Mouse (Mus musculus) kidney, adult 8-10 months (tissue): ENCODE measurements around the gene Sppl2a.
"Not testable (repeated sequence)": the region's sequence is repeated elsewhere in the genome, so short reads cannot be mapped to it uniquely, and the experiment has no call there.

Experiments used
- DNase-seq, 2 experiments: peaks; one replicate each; pipeline ENCODE4 v3.0.0; 2022

Gene Sppl2a

DNA sequence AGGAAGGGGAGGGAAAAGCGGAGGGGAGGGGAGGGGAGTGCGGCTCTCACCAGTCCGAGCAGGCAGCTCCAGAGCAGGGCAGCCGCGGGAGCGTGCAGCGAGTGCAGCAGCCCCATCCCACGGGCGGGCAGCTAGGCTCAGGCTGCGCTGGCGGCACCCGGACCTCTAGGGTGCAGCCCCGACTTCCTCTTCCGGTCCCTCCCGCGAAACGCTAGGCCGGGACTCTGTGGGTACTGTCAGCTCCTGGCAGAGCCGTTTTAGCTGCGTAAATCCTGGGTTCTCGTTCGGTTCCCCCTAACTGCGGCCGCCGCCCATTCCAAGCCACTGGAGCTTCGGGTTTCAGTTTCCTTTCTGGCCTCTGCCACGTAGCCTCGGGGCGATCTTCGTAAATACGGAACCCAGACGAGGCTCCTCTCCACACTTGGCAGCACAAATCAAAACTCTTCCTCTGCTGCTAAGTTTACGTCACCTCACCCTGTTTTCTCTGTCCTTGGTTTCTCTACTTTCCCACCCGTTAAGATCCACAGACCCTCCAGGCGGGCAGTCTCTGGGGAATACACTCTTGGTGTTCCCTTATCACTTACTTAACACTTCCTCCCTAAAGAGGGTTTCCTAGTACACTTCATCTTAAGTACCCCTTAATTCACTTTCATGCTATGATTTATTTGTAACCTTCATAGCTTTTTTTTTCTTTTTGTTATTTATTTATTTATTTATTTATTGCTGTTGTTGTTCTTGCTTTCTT, at the start of gene Sppl2a:
Gene Sppl2a (minus strand): TSS at position 339 of the 745 bp plus-strand sequence.
- peak; percentile 90 to 93 for DNase-seq

DNA sequence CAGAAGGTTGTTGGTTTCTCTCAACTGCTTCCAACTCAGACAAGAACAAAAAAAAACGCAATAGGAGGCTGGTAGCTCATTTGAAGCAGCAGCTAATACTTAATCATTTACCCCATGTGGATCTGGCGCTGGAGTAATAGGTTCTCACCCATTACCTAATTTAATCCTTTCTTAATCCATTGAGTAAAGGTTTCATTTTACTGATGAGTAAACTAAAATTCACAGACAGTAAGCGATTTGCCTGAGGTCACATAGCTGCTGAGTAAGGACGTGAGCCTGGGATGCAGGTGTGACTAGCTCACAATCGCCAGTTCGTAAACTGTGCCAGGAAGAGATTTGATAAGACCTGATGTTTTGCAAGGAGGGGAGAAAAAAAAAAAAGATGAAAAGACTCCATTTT, 44.4 kb upstream of the Sppl2a start:
- DNase-seq: peak; percentile 45 to 61

DNA sequence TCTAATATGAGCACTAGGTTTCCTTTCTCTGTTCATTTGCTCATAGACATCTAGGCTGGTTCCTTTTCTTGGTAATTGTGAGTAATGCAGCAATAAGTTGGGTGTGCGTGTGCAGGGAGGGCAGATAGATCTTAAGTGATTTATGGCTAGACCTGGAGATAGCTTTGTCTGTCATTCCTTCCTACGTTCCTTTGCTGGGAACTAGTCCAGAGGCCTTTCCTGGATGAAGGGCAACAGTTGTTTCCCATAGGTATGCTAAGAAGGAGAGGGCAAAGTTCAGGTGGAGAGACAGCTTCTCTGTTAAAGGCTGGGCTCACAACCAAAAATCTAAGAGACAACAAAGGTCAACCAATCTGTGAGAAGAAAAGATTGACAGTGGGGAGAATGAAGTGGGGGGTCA, 28.7 kb upstream of the Sppl2a start:
- peak; percentile 58 to 82 for DNase-seq

DNA sequence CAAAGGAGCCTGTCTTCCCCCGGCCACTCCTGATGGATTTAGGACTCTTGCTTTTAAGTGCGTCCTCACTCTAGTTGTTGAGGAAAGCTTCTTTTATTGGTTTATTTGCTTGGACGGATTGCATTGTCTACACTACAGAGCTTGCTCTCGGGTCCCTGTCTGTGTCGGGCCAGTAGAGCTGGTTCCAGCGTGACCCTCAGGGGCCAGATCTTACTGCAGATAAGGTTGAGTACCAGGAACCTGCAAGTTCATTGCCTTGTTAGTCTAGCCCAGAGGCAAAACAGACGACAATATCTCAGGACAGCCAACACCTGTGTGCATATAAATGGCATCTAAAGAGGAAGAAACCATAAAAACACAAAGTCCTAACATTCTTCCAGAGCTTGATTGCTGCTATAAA, 22.6 kb upstream of the Sppl2a start:
- peak; percentile 46 to 68 for DNase-seq

DNA sequence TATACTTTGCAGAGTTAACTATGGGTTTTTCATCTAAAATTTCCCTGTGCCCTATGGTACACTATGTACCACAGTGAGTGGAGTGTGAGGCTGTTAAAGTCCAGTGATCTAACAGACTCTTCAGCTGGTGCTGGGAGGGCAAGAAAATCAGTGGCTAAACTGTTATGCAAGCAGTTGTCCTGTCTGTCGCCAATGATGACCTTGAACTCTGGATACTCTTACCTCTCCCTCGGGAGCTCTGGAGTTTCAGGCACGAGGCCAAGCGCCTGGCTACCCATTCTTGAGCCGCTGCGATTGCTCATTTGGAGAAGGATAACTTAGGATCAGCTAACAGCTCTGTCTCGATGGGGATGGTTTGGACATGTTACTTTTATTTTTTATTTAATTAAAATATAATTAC, 18.1 kb upstream of the Sppl2a start:
- peak; percentile 88 to 90 for DNase-seq

DNA sequence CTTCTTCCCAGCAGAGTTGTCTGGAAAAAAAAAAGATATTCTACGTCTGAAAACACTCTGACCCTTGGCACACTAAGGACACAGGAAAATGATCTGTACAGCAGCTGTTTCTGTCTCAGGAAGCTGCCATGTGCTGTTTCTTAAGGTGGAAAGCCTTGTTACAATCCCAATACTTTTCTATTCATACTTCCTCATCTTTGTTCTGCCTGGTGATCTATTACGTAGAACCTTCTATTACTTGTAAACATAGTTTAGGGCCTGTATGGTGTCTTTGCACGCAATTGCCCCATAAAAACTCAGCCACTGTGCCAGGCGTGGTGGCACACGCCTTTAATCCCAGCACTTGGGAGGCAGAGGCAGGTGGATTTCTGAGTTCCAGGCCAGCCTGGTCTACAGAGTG, 17.4 kb upstream of the Sppl2a start:
- no peak for DNase-seq

DNA sequence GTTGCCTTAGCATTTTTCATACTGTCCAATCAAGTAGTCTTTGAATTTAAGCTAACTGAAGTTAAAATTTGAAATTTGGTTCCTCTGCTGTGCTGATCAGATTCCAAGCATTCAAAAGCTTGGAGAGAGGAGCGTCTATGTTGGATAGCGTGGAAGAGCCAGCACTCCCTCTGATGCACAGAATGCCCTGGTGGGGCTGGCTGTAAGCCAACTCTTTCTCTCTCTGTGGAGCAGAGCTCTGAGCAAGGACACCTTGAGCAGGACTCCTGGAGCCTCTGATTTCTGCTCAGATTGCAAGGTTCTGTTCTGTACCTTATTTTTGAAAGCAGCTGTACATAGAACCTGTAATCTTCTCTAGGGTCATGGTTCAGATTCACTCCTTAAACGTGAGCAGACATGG, 16.8 kb upstream of the Sppl2a start:
- peak in 1 of 2 experiments; percentile 50 for DNase-seq

DNA sequence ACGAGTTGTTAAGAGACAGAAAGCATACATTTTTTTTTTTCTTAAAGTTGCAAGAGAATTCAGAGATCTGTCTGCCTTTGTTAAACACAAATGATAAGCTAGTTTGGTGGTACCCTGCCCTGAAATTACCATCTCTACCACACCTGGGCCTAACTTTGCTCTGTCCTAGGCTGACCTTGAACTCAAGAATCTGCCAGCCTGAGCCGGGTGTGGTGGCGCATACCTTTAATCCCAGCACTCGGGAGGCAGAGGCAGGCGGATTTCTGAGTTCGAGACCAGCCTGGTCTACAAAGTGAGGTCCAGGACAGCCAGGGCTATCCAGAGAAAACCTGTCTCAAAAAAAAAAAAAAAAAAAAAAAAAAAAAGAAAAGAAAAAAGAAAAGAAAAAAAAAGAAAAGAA, 16.3 kb upstream of the Sppl2a start:
- not testable (repeated sequence) for DNase-seq

DNA sequence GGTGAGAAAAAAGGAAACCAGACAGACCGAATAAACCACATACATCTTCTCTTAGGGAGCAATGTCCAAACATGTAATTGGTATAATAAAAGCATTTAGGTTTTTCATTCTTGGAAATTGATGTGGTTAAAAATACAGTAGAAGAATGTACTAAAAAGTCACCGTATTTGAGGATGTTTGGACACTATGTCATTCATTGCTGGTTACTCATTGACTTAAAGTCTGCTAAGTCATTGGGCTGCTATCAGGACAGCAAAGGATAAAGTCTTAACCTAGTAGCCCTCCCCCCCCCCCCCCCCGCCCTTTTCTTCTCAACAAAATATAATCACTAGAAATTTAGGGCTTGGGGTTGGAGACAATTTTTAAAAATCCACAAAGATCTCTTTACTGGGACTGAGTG, 15.2 kb upstream of the Sppl2a start:
- no peak for DNase-seq

DNA sequence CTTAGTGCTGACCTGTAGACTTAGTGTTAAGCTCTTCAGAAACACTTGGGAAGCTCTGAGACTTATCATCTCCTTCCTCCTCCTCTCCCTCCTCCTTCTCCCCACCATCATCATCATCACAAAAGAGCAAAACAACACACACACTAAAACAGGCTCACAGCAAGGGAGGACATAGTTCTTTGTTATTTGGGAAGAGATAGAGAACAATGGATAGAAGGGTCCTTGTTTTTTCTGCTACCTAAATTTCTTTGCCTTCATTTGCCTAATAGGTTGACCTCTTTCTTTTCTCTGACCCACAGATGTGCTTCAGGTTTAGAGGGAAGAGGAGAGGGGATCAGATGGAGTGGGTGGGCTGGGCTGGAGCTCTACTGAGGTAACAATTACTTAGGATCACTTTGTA, 14.6 kb upstream of the Sppl2a start:
- no peak for DNase-seq

DNA sequence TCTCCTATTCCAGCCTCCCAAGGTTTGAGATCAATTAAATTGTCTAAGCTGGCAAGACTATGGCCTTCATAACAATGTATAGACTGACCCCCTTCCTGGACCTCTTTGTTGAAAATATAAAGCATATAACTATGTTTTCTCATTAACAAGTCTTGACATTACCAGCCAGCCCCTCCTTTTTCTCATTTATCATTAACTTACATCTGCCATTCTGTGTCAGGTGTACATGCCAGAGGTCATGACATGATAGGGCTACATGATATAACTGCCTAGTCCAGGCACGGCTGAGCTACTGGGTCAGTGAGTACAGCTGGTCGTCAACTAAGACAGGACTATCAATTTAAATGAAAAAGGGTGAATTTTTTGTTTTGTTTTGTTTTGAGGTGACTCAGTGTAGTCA, 10.2 kb upstream of the Sppl2a start:
- no peak for DNase-seq

DNA sequence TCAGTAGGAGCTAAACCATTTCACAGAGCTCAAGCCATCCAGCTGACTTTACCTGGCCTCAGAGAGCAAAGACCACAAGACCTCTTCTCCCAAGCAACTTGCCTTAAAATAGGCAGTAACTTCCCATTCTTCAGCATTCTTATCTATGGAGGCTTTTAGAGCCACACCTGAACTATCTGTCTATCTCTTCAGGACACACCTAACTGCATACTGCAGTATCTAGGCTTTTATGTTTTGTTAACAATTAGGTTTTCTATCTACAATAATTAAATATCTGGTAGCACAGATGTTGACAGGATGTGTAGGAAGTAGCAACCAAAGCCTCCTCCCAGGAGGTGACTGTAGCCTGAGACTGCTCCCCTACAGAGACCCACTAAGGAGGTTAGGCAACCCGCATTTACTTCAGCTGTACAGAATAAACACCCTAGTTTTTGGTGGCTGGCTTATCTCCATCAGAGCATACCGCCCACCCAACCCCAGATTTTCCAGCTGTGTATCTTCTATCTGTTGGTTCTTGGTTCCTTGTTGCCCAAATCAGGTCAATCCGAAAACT, 7.4 kb upstream of the Sppl2a start:
- no peak for DNase-seq

DNA sequence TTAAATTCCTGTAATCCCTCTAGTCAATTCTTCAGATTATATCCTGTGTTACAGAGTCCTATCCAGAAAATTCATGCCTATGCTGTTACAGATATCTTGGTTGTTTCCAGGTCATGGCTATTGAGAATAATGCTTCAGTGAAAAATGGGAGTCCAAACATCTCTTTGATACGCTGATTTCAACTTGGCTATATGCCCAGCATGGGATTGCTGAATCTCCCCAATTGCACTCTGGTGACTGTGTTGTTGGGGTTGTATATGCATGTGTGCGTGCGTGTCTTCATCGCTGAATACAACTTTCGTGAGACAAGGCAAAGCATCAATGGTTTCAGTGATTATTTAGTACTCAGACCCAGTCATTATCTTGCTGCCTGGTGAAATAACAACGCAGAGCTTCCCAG, 5.0 kb upstream of the Sppl2a start:
- no peak for DNase-seq

DNA sequence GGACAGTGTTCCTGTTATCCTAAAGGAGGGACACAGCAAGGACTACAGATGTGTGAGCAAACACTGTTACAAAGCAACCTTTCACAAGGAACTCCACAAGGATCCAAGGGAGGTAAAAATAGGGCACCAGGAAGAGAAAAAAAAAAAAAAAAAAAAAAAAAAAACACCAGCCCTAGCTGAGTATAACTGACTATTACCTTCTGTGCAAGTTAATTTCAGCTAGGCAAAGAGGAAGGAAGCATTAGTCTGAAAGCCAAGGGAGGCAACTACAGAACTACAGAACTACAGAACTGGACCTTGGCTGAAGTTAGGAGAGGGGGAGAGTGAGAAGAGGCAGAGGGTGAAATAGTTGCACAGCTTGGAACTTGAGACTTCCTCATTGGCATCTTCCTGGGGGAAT, 886 bp upstream of the Sppl2a start:
- DNase-seq: no peak

DNA sequence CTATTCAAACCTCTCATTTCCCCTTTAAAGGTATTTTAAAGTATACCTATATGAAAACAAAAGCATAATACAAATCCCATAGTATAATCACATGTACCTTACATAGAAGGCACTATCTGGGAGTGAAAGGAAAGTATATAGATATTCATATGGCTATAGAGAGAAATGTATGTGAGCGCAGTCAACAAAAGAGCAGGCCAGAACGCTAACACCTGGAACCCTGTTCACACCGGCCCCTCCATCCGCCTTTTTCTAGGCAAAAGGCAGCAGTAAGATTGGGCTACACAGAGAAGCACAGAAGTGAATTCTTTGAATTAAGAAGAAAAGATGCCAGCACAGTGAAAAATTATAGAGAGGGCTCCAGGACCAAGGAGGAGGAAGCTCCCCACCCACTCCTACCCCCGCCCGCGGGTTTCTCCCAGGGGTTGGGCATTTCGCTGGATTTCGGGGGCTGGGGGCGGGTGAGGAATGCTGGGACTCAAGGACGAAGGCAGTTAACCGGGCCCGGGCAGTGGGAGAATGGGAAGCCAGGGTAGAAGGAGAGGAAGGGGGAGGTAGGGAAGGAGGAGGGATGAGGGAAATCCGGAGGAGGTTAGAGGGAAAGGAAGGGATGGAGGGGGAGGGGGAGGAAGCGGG, 656 bp downstream of the Sppl2a start:
- DNase-seq: no peak

DNA sequence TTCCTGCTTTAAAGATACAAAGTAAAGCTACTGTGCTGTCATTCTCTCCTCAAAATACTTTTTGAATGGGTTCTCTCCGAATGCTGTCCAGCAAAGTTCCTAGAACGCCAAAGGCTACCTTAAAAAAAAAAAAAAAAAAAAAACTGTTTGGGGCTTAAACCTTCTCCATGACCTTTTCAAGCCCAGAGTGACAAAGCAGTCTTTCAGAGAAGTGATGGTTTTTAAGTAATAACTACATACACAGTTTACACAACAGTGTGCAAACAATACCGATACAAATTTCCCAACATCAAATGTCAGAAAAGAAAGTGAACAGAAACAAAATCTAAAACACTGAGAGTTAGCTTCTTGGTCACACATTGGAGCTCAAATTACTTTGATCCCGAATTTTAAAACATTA, 1.3 kb downstream of the Sppl2a start:
- no peak for DNase-seq

DNA sequence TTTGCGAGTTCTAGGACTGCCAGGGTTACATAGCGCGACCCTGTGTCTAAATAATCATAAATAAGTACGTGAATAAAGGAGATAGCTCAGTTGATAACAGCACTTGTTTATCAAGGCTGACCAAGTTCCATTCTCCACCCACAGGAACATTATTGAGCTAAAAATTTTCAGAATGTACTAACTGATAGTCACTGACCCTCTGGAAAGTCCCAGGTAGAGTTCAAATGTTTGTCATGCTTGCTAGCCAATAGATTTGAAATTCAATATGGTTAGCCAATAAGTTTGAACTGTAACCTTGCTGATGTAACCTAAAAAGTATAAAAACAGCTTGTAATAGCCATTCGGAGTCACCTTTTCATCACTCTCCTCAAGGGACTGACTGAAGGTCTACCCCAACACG, 4.4 kb downstream of the Sppl2a start:
- no peak for DNase-seq

DNA sequence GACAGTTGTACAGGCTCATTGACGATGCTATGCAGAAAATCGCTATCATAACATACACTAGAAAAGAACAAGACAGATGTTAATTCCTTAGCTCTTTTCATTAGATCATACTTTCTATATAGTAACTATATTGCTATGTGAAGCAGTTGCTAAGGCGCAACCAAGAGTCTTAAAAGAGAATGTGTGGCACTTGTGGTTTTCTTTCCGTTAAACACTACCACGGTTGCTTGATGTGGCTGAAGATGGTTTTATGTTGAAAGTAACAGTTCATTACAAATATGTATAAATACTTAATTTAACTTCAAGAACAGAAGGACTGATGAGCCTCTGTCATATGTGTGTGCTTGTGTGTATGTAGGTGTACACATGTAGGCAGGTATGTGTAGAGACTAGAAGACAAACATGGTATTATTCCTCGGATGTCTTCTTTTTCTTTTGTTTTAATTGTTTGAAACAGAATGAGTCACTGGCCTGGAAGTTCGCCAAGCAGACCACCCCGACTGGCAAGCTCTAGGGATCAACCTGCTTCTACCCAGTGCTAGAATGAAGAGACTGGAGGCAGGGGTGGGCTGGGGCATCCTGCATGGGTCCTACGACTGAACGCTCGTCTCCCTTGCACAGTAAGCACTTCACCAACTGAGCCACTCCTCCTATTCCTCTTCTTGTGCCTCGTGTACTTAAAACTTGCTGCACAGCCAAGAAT, 12.5 kb downstream of the Sppl2a start:
- no peak for DNase-seq

DNA sequence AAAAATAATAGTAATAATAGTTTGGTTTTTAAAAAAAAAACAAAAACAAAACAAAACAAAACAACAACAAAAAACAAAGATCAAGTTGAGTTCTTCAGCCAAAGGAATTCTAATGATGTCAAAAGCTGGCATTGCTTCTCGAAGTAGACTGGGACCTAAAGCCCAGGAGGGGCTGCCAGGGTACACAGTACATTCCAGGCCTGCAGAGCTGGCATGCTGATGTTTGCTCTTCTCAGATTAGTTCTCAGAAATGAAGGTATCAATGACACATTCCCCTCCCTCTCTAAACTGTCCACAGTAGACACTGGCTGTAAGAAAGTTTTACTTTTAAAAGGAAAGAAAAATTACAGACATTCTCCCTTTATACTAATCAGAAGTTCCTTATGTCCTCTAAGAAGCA, 16.8 kb downstream of the Sppl2a start:
- no peak for DNase-seq

DNA sequence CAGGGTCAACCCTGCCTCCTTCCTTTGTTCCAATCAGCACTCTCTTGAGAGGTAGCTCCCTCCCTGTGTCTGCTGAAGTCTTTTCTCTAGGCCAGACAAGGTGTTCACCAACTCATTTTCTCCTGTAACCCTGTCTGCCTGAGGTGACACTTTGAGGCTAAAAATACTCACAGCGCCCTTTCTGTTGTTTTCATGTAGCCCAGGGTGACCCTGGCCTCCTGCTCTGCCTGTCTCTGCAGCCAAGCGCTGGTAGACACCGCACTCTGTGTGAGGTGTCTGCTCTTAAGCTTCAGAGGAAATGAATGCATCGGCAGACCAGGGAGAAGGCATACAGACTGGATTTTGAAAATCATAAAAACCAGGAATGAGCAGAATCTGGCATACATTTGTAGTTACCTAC, 18.9 kb downstream of the Sppl2a start:
- no peak for DNase-seq

DNA sequence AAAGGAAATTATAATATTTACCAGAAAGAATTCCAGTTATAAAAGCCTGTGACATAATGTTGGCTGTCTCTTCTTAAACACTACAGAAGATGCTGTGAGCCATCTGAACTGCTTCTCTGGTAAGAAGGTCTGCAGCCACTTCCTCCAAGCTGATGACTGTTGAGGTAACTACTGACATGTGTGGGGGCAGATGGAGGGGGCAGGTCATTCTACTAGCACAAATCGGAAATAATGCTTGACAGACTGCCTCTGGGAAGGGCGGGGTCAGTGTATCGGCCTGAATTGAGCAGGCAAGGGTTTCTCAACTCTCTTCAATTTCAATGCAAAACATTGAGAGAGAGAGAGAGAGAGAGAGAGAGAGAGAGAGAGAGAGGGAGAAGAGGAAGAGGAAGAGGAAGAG, 28.9 kb downstream of the Sppl2a start:
- no peak for DNase-seq

DNA sequence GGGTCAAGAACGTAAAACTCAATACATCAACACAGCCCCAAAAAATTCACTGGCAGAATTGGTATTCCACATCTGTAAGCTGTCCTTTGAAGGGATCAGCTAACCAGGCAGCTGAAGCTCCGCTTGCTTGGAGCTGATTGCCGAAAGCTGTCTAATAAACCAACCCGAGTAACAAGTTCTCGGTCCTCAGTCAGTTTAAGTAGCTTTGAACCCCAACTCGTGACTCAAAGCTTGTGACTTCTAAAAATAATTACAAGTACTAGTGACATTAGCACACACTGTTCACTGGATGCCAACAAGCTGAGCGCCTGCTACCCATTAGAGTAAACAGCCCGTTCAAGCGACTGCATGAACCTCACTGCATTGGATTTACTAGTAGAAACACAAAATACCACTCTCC, 35.5 kb downstream of the Sppl2a start:
- DNase-seq: peak; percentile 59 to 81

DNA sequence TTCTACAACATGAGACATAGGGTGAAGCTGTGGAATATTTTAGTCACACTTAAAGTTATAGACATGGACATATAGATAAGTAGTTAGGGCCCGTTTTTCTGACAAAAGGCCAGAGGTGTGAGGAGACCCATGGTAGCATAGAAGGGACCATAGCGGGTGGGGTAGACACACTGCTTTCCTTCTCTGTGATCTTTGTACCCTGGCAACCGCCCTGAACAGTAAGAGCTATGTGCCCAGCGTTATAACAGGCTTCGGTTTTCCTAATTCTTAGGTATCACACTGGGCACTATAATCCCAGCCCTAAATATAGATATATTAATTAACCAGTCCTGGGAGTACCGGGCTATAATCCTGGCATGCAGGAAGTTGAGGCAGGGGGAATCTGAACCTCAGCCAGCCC, 36.1 kb downstream of the Sppl2a start:
- peak; percentile 61 to 63 for DNase-seq

DNA sequence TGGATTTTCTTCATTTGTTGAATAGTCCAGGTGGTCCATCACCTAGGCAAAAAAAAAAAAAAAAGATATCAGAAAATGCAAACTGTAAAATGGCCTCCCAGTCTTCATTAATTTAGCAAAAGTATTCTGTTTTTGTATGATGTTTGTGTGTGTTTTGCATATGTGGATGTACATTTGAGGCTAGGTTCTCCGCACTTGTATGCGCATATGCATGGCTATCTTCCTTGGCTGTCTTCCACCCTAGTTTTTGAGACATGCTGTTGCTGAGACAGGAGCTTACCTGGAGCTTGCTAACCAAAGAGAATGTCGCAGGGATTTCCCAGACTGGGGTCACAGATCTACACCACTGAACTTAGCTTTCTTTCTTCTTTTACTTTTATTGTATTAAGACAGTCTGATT, 38.8 kb downstream of the Sppl2a start:
- DNase-seq: no peak
